Mouse (Mus musculus) skeletal muscle tissue, adult 2 months (tissue): Measurements from ENCODE around the gene Atxn10.
A peak's percentile ranks its signal among the peaks of the same experiment; 100 is the strongest.

ENCODE experiments used
- DNase-seq: peaks from one replicate; pipeline ENCODE4 v3.0.0-alpha.2; 2012; ENCODE audit warnings: low read depth, low spot score

Atxn10 gene

DNA sequence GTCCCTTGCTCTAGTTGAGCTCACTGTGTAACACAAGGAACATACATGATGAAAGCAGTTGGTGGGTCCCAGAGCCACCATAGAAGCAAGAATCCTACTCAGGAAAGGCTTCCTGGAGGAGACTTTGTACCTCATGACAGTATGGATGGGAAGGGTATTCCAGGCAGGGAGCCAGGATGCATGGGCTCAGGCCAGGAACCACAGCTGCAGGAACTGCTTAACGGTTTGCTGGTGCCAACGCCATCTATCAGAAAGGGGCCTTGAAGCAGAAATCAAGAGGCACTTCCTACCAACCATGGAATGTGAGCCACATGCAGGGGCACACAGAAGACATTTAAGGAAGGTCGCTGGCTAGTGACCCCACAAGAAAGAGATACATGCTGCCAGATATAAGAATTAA, 138.7 kb downstream of the Atxn10 start:
- no peak for DNase-seq

DNA sequence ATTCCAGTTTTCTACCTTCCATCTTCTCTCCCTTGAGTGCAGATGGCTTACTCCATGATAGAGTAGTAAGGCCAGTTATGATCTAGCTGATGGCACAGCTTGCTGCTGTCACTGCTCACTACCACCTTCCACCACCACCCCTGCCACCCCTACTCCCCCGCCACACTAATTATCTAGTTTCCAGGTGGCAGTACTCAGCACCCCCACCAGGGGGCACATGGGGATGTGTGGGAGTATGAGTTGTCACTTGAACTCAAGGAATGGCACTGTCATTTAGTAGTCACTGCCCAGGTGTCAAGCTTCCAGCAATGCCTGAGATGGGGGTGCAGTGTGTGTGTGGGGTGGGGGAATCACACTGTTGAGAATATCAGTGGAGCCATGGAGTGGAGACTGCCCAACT, 141.5 kb downstream of the Atxn10 start:
- peak; percentile 24 for DNase-seq

DNA sequence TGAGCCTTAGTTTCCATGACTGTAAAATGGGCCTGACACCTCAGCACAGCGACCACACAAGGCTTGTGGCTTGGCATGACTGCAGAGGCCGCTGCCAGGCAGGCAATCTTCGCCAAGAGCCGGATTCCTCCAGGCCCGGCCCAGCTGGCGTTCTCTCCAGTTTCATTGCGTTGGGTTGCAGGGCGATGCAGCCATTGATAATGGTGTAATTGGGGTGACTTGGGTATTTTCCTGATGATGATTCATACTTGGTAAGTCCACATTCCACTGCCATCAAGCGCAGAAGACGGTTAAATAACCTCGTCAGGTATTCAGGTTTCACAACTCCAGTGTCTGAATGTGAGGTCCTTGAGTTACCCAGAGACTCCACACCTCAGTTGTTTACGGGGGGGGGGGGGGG, 143.3 kb downstream of the Atxn10 start:
- DNase-seq = no peak

DNA sequence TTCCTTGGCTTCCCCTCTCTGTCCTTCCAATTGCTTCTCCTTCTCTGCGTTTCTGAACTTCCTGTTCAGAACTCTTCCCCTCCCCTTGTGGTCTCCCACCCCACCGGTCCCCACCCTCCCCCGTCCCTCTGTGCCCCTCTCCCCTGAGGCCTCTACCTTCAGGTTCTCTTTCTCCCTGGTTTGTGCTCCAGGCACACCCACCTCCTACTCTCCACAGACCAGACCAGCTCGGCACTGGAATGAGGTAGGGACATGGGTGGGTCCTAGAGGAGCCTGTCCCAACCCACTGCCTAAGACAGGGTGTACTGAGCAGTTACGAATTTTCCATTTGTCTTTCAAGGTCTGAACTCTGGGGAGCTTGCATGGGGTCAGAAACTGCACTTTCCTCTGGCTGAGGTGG, 143.9 kb downstream of the Atxn10 start:
- no peak for DNase-seq

DNA sequence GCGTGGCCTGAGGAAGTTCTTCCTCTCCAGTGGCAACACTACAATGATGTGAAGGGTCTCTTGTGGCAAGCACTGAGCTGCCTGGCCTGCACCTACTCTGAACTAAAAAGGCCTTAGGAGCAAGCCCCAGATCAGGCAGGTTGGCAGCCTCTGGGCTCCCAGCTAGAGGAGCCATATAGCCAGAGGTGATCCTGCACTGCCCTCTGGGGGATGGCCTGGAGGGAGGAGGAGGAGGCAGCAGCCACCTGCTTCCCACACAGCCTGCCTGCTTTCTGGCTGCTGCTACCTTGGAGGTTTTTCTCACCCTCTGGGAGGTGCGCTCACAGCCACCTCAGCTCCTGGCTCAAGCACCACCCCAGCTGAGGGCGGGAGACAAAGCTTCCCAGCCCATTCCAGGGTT, 144.6 kb downstream of the Atxn10 start:
- DNase-seq = no peak

DNA sequence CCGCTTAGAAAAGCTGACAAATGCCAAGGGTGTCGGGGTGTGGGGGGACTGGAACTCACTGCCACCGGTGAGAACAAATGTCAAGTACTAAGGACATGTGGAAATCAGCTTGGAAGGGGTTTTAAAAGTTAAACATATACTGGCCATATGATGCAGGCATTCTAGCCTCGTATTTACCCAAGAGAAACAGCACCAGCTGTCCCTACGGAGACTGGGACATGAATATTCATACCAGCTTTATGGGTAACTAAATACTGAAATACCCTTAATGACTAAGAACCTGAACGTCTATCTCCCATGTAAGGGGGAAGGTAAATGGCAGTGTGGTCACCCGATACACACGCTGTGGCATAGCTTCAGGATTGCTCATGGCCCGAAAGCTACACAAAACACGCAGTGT, 152.9 kb downstream of the Atxn10 start:
- no peak for DNase-seq

DNA sequence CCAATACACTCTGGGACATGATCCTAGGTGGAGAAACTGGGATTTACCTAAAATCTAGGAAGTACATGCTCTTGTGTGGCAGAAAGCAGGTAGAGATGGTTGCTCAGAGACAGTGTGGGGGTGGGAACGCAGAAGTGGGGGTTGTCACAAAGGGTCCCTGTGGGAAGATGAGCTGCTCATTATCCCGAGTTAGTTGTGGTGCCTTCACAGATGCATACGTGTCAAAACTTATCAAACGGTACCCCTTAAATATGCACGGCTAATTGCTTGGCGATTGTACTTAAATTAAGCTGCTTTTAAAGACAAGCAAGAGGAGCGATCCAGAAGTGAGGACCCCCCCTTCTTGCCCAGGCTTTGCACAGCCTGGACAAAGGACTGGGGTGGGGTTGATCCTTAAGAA, 153.7 kb downstream of the Atxn10 start:
- no peak for DNase-seq

DNA sequence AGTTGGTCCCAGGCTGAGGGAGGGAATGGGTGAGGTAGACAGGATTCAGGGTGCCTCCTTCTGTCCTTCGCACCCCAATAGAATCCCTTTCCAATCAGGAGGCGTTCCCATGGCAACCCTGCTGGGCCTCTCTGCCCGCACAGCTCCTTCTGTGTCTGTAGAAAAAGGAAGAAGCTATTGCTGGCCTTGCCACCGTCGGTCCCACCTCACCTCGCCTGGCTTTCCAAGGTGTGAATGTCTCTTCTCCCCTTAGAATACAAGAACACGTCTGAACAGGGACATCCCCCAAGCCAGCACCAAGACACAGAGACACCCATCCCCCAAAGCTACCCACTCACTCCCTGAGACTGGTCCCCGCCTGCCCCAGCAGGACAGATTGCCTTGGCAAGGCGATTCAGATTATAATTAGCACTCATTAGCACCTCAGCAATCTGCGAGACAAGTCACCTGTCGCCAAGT, 158.1 kb downstream of the Atxn10 start:
- DNase-seq = no peak

DNA sequence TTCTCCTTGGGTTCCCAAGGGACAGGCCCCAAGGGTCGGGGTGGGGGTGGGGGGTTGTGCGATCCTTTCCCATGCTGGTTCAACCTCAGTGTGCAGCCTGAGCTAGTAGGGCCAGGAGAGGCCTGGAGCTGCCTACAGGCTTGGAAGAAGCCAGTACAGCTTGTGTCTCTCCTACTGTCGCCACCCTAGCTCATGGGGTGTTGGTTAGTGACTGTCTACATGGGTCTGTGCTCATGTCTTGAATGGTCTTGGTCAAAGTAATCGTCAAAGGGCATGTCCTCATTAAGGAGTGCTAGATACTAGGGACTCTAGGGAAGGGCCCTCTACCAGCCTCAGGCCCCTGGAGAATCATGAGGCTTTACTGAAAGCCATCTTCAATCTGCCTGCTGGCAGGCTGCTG, 161.5 kb downstream of the Atxn10 start:
- no peak for DNase-seq

DNA sequence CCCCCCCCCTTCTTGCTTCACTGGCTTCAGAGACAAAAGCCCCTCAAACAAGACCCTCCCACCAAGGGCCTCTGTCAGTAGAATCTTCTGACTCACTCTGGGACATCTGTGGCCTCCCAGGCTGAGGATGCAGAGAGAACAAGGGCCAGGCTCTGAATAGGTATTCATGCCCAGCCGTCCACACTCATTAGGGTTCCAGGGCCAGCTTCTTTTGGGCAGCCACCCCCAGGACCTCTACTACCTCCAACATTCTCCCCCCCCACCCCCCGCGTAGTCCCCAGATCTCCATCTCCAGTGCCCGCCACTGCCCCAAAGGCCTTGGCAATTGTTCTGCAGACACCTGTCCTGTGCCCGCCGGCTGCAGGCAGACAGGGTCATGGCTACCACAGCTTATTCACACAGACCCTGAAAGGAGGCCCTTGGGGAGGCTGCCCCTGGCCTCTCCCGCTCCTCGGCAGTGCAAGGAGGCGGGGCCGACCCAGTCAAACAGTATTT, 162.0 kb downstream of the Atxn10 start:
- no peak for DNase-seq

DNA sequence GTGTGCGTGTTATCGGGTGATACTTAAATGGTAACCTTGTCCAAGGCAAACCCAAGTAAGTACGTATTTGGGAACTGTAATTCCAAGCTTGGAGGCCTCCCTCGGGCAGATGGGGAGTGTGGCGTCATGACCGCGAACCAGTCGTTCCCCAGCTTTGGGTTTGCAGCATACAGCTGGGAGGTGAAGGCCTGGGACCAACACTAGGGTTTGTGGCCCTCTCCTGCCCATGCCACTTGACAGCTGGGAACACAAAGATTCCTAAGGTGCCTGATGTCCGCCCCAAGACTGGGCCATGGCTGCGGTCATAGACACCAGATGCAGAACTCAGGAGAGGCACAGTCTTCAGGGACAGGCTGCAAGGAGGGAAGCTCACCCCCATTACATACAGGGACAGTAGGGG, 164.2 kb downstream of the Atxn10 start:
- no peak for DNase-seq

DNA sequence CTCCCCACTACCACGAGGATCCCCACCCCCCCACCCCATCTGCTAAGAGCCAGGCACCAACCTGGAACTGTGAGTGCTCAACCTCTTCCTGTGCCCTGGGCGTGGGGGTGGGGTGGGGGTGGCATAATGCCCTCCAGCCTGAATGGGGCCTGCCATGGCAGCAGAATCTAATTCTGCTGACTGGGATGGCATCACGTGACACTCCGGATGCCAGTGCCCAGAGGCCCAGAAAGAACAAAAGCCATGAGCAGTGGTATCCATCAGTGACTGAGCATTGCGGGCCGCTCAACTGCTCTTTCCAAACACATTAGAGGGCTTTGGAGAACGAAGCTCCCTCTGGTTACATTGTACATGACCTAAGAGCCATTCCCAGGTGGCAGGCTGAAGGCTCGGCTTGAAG, 167.1 kb downstream of the Atxn10 start, which contains the start of gene 7530416G11Rik:
Gene 7530416G11Rik (minus strand): TSS at position 101 of the 400 bp plus-strand sequence.
- no peak for DNase-seq

DNA sequence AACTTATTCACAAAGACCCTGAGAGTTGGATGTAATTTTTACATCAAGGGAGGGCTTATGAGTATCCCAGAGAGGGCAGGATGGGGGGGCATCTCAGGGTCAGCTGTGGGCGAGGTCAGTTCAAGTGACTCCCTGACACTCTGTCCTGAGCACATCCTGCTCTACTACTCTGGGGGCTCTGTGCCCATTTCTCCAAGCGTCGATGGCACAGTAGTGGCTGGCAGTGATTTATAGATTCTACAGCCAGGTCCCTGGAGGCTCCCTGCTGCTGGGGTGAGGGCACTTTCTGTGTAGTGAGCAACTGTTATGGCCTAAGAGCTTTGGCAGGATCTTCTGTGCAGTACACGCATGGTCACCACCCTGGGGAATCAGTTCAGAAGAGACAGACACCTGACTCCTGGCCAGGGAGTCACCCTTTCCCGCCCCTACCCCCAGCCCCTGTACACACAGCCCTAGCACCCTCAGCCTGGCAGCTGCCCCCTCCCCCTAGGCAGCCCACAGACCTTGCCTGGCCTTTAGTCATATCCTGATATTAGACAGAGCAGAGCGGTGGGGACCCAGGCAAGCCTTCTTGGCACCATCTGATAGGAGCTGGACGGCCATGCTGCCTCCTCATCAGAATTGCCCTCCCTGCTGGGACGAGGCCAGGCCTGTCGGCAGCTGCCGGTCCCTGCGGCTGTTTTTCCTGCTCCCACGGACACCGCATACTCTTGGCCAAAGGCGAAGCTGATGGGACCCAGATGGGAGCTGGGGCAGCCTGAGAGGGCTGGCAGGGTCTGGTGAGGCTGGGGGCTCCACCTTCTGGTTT, 169.3 kb downstream of the Atxn10 start:
- DNase-seq = peak; percentile 73

DNA sequence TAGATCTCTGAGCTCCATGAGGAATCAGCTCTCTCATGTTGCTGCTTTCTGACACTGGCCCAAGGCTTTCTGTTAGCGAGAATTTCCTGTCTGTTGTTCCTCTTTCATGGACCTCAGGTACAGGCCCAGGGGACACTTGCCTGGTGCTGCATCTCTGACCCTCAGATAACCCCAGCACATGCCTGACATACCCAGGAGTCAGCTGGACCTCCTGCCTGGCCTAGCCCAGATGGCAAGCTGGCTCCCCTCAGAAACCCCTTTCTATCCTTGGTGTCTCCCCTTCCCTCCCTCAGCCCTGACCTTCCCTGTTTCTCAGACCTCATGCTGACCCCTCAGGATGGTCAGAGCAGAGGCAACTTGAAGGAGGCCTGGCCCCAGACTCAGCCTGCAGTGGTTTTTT, 170.6 kb downstream of the Atxn10 start:
- DNase-seq = no peak

DNA sequence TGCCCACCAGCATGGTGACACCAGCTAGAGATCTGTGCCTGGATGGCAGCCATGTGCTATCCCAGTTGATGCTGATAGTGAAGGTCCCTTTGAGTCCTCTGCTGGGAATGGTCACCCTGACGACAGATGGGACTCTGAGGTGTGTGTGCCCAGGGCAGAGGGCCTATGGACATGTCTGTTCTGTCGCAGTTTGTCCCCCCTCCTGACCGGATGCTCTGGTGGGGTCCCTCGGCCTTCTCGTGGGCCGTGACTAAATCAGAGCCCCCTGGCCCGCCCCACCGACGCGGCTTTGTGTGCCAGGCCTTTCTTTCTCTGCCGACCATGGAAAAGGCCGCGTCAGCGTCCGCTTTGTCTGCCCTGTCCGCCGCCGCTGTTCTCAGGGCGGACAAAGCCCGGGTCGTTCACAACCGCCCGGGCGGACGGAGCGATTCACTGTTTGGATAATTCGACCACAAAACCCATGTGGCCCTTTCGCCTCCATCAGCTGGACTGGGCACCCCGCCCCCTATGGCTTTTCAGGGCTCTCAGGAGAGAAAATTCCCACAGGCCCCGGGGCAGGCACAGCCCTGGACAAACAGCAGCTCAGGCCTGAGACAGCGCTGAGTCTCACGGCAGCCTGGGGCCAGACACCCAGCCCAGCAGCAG, 171.4 kb downstream of the Atxn10 start:
- DNase-seq = no peak
